Mouse (Mus musculus) stomach, embryonic 14.5 days (tissue): Measurements from ENCODE around the gene Elk1. TPM values are rescaled to one million over a fixed set of nuclear protein-coding genes. Genes with fewer than 3 reads are reported as not detected.

Experiments used
- ATAC-seq: fragments of 200-750 bp; cut with Nextera tagmentation; 2 replicates; pipeline ENCODE4 v1.8.0; 2017; ENCODE audit warnings: low read depth, moderate TSS enrichment; ENCODE audit not compliant: insufficient number of reproducible peaks, insufficient read depth, low FRiP score
- H3K27ac ChIP-seq: fragments of 300-500 bp; sonication (generic); 2 replicates; pipeline ENCODE4 v1.5.1; 2014; ENCODE audit warnings: mild to moderate bottlenecking, low read length, moderate library complexity, mixed read lengths
- H3K27me3 ChIP-seq: fragments of 300-500 bp; sonication (generic); 2 replicates; pipeline ENCODE4 v1.6.1; 2014; ENCODE audit warnings: low read length, control low read depth, mixed read lengths; ENCODE audit not compliant: control insufficient read depth, insufficient read depth
- H3K36me3 ChIP-seq: fragments of 300-500 bp; sonication (generic); 2 replicates; pipeline ENCODE4 v1.6.1; 2014; ENCODE audit warnings: mild to moderate bottlenecking, control low read depth, low read length, moderate library complexity, mixed read lengths; ENCODE audit not compliant: control insufficient read depth, insufficient read depth
- H3K4me1 ChIP-seq: fragments of 300-500 bp; sonication (generic); 2 replicates; pipeline ENCODE4 v1.6.1; 2014; ENCODE audit warnings: low read length, control low read depth, mixed read lengths; ENCODE audit not compliant: control insufficient read depth, insufficient read depth
- H3K4me2 ChIP-seq: fragments of 300-500 bp; sonication (generic); replicated peaks from 2 replicates; pipeline ENCODE4 v1.6.1; 2014; ENCODE audit warnings: low read depth, low read length, control low read depth
- H3K4me3 ChIP-seq: fragments of 300-500 bp; sonication (generic); 2 replicates; pipeline ENCODE4 v1.5.1; 2014; ENCODE audit warnings: low read depth, low read length, control low read depth
- H3K9ac ChIP-seq: fragments of 300-500 bp; sonication (generic); replicated peaks from 2 replicates; pipeline ENCODE4 v1.6.1; 2014; ENCODE audit warnings: low read depth, mild to moderate bottlenecking, control low read depth, low read length, moderate library complexity, mixed read lengths
- H3K9me3 ChIP-seq: fragments of 300-500 bp; sonication (generic); 2 replicates; pipeline ENCODE4 v1.6.1; 2016; ENCODE audit warnings: low read depth, low read length, control low read depth; ENCODE audit not compliant: control insufficient read depth
- WGBS: fragments of 180-500 bp; shearing (Covaris S2); extraction: QIAGEN DNeasy Blood & Tissue Kit; methylation state at CpG from one replicate; pipeline ENCODE4 v1.1.7; 2014; 5-methylcytosine and 5-hydroxymethylcytosine counted together
- polyA plus RNA-seq: library from polyadenylated mRNA; unstranded; fragments of >200 nt; fragmentation: Nextera tagmentation; extraction: Ambion mirVana; gene quantifications from 2 replicates; pipeline ENCODE4 v1.2.1, GENCODE M21; 2014

Gene Elk1
- polyA plus RNA-seq: 8.1 and 8.3 TPM in 2 replicates

DNA sequence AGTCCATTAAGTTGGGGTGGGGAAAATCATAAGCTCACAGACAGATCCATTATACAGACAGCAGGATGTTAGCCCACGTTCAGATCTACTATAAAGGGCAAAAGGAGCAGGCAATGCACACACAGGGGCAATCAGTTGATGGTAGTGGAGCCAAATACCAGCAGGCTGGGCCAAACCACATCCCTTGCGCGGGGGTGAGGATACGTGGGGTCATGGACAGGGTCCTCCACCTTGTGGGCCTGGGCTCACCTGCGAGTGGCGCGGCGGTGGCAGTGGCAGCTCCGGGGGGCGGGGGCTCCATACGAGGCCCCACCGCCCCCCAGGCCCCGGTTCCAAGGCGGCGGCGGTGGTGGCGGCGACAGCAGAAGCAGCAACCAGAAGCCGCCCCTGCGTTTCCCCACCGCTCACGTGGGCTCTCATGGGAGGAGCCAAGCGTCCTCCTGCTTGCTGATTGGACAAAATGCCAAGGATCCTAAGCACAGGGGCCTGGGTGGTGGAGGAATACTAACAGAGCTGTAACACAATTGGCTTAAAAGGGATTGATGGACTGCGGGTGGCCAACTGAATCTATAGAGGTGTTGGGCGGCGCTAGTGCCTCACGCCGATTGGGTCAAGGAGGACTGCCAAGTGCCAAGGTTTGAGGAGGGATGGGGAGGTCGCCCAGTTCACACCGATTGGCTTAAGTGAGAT is at the start of gene Elk1:
Elk1 (minus strand) TSS at position 418 of the 690 bp plus-strand sequence.
- peak; percentile 97 for ATAC-seq
- Histone ChIP-seq H3K9me3 (no peaks in the 10 kb centered on the region), H3K36me3 (no peaks in the 10 kb centered on the region), H3K9ac (no peak within 1 kb of the TSS; the same call in 1 of the 2 replicates), H3K4me1 (no peaks in the 10 kb centered on the region), H3K4me2 (peak within 1 kb of the TSS; percentile 42), H3K27ac (no peak within 1 kb of the TSS), H3K4me3 (peak within 1 kb of the TSS; percentile 55), H3K27me3 (no peaks in the 10 kb centered on the region)
- WGBS: 15% methylated on average over 30 of the region's 30 CpGs

- Histone ChIP-seq H3K9ac (no peak overlapping the region), H3K4me1 (no peaks in the 10 kb centered on the region), H3K27me3 (no peaks in the 10 kb centered on the region), H3K9me3 (no peaks in the 10 kb centered on the region), H3K36me3 (no peaks in the 10 kb centered on the region), H3K4me3 (no peak overlapping the region), H3K27ac (no peak overlapping the region), H3K4me2 (no peak overlapping the region)
- no peak for ATAC-seq
- 76% methylated on average over 1 of the region's 1 CpGs for WGBS
Observed at GRCm38 (mm10) chrX:20980901-20981300, 30.5 kb upstream of the Elk1 start.

DNA sequence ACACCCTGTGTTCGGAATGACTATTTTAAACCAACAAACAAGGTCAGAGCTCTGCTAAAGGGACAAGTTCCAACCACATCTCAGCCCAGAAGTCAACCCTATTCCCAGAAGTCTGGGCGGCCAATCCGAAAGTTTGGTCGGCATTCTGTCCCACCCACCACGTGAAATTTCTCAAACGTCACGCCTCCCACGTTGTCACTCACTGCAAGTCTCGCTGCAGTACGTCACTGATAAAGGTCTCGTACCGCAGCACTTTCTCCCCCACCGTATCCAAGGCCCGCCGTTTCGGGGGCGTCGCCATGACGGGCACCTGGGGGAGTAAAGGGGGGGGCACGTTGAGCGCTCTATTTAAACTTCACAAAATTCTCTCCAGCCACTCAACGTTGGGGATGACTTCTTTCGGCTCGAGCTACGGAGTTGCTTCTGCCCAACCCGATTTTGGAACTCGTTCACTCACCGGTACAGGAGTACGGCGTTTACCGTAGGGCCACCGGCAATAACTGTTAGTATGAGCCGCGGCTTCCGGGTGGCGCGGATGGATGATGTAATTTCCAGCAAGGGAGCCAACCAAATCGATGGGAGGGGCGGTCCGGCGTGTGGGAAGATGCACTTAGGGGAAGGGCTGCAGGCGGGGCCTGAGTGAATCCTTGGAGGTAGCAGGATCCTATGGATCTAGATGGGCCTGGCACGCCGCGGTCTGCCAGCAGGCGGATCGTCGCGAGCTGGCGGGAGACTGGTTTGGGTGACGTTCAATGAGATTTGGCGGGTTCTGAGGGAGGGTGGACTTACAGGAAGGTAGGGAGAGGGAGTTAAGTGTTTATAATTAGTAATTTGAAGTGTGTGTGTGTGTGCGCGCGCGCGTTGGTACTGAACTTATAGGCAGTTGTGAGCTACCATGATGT is 11.3 kb upstream of the Elk1 start, which contains the start of gene Uxt:
Uxt (minus strand) TSS at position 541 of the 902 bp plus-strand sequence.
- Histone ChIP-seq H3K4me3 (peak within 1 kb of the TSS; percentile 45), H3K4me1 (no peaks in the 10 kb centered on the region), H3K4me2 (peak within 1 kb of the TSS; percentile 36), H3K36me3 (peaks cover 2% of the 10 kb centered on the region; the same call in 1 of the 2 replicates), H3K9me3 (no peaks in the 10 kb centered on the region), H3K27me3 (no peaks in the 10 kb centered on the region), H3K9ac (no peak within 1 kb of the TSS), H3K27ac (peak within 1 kb of the TSS; percentile 67)
- ATAC-seq: peak; percentile 95
- 17% methylated on average over 57 of the region's 57 CpGs for WGBS

DNA sequence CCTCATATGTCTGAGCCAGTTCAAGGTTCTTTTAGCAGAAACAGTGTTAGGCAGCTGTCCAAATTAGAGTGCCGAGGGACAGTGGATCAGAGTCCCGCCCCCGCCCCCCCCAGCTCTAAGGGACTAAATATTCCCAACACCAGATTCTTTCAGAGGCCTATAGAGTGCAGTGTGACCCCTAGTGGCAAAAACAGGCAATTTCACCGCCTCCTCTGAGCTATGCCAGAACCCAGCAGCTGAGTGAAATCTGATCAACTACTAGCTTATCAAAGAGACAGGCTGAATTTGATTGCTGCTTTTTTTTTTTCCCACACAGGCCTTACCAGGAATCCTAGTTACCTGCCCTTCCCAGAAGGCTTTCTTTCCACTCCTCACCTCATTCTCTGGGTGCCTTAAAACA is 4.4 kb downstream of the Elk1 start:
- ATAC-seq: no peak
- Histone ChIP-seq H3K4me2 (no peak overlapping the region), H3K36me3 (no peaks in the 10 kb centered on the region), H3K27ac (no peak overlapping the region), H3K9me3 (no peaks in the 10 kb centered on the region), H3K4me1 (no peaks in the 10 kb centered on the region), H3K27me3 (no peaks in the 10 kb centered on the region), H3K9ac (no peak overlapping the region), H3K4me3 (no peak overlapping the region)
- WGBS: 14% methylated on average over 4 of the region's 4 CpGs

GRCm38 (mm10) chrX:20931963-20932362 is 18.4 kb downstream of the Elk1 start:
- H3K27me3 ChIP-seq: no peaks in the 10 kb centered on the region
- H3K36me3 ChIP-seq: no peaks in the 10 kb centered on the region; the same call in 1 of the 2 replicates
- H3K4me2 ChIP-seq: no peak overlapping the region
- no peak overlapping the region for H3K27ac ChIP-seq
- ATAC-seq: no peak
- no peak overlapping the region for H3K4me3 ChIP-seq
- no peaks in the 10 kb centered on the region for H3K9me3 ChIP-seq
- WGBS: 90% methylated on average over 1 of the region's 1 CpGs
- no peak overlapping the region for H3K9ac ChIP-seq
- no peaks in the 10 kb centered on the region for H3K4me1 ChIP-seq

- Histone ChIP-seq H3K36me3 (no peaks in the 10 kb centered on the region; the same call in 1 of the 2 replicates), H3K27ac (no peak within 1 kb of the TSS), H3K4me3 (no peak within 1 kb of the TSS), H3K9me3 (no peaks in the 10 kb centered on the region), H3K4me1 (no peaks in the 10 kb centered on the region), H3K9ac (no peak within 1 kb of the TSS), H3K4me2 (no peak within 1 kb of the TSS), H3K27me3 (no peaks in the 10 kb centered on the region)
- WGBS: 65% methylated on average over 1 of the region's 1 CpGs
- no peak for ATAC-seq
Observed at GRCm38 (mm10) chrX:20931364-20931763, 19.0 kb downstream of the Elk1 start, which contains the start of gene Cfp. TSS of gene Cfp (minus strand) at chrX:20931555.

DNA sequence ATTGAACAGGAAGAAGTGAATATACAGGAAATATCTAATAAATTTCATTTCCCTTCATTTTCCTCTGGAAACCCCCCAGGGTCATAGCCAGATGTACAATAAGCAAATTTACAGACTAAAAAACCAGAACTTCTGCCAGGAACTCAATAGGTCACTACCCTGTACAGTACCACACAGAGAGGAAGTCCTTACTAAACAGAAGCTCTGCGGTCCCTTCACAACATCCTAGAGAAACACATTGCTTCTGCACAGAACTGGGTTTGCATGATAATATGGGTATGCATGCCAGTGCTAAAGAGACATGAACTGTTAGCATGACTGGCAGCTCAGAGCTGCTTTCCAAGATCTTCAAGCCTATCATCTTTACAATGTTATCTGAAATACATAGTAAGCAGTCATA is 20.5 kb downstream of the Elk1 start:
- no peak overlapping the region for H3K4me3 ChIP-seq
- no peaks in the 10 kb centered on the region for H3K4me1 ChIP-seq
- no peaks in the 10 kb centered on the region for H3K27me3 ChIP-seq
- no peaks in the 10 kb centered on the region for H3K9me3 ChIP-seq
- no peak overlapping the region for H3K4me2 ChIP-seq
- H3K36me3 ChIP-seq: no peaks in the 10 kb centered on the region; the same call in 1 of the 2 replicates
- no peak overlapping the region for H3K9ac ChIP-seq
- ATAC-seq: no peak
- no peak overlapping the region for H3K27ac ChIP-seq
- WGBS: 86% methylated on average over 1 of the region's 1 CpGs

- no peaks in the 10 kb centered on the region; the same call in 1 of the 2 replicates for H3K36me3 ChIP-seq
- no peak overlapping the region for H3K4me3 ChIP-seq
- H3K4me2 ChIP-seq: no peak overlapping the region
- ATAC-seq: no peak
- H3K27me3 ChIP-seq: no peaks in the 10 kb centered on the region
- H3K27ac ChIP-seq: no peak overlapping the region
- no peaks in the 10 kb centered on the region for H3K4me1 ChIP-seq
- no peak overlapping the region for H3K9ac ChIP-seq
- H3K9me3 ChIP-seq: no peaks in the 10 kb centered on the region
Observed at GRCm38 (mm10) chrX:20924976-20925375, 25.4 kb downstream of the Elk1 start.
